Mouse (Mus musculus) central nervous system, embryonic 14 days (tissue): ENCODE results near the gene Nudt14. TPM values are rescaled to one million over a fixed set of nuclear protein-coding genes. Genes with fewer than 3 reads are reported as not detected.

Source experiments
- polyA plus RNA-seq: library from polyadenylated mRNA; depleted of rRNA; stranded (reverse); fragments of >200 nt; gene quantifications from 2 replicates; pipeline ENCODE4 v1.2.3, GENCODE M21; 2012; rRNA removed

Nudt14 gene
- 37.1 and 42.3 TPM in 2 replicates for polyA plus RNA-seq

DNA sequence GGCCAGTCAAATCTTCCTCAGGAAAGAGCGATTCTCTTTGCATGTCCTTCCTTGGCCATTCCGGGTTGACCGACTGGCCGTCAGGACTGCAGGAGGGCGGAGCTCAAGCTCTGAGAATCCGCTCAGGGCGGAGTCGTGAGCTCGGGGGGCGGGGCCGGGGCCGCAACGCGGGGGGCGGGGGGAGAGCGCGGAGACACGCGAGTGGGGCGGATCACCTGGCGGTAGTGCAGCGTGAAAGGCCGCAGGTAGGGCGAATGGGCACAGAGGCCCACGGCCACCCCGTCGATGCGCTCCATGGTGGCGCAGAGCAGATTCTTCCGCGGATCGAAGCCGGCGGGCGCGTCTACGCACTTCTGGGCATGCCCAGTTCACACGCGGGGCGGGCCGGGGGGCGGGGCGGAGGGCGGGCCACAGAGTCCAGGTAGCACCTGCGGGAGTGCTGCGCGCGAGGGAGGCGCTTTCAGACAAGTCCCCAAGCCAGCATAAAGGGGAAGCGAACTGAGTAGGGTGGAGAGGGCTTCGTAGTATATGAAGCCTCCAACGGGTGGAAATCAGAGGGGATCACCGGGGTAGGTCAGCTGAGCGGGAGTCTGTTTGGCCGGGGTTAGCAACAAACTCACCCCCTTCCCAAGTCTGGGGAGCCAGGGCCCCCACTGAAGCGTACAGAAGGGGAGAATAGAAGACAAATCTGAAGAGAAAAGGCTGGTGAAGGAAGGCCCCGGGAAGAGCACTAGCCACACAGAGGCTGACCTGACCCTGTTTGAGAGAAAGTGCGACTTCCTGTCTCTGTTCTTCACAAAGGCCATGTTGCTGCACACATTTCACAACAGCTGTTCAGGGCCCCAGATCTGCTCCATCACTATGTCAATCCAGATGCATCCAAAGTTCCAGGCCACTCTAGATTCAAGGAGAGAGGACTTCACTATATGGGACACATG, at the start of gene Nudt14:
Gene Nudt14 (minus strand): TSS at position 349 of the 938 bp plus-strand sequence.

DNA sequence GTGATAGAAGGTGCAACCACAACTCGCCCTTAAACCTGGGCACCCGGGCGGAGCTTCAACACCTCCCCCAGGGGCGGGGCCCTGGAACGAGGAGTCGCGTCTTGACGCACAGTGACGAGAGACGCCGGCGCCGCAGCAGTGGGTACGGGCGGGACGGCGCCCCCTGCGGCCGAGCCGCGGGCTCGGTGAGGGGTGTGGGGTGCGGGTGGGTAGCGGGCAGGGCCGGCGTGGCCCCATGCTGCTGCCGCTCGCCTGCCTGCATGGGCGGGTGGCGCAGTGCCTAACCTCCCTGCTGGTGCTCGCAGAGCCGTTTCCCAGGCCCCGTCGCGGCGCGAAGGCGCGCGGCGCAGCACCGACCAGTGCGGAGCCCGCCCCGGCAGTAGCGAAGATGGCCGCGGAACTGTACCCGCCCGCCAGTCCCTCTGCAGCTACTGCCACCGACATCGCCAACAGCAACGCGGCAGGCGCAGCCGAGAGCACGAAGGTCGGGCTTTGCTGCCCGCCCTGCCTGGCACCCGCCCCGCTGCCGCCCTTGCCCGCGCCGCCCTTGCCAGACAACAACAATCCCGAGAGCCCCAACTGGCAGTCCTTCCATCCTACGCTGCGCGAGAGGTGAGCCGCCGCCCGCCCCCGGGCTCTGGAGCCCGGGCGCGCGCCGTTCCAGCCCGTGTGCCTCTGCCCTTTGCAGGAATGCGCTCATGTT, 34.6 kb upstream of the Nudt14 start, which contains the start of gene Btbd6:
Gene Btbd6 (plus strand): TSS at position 112 of the 703 bp plus-strand sequence.

DNA sequence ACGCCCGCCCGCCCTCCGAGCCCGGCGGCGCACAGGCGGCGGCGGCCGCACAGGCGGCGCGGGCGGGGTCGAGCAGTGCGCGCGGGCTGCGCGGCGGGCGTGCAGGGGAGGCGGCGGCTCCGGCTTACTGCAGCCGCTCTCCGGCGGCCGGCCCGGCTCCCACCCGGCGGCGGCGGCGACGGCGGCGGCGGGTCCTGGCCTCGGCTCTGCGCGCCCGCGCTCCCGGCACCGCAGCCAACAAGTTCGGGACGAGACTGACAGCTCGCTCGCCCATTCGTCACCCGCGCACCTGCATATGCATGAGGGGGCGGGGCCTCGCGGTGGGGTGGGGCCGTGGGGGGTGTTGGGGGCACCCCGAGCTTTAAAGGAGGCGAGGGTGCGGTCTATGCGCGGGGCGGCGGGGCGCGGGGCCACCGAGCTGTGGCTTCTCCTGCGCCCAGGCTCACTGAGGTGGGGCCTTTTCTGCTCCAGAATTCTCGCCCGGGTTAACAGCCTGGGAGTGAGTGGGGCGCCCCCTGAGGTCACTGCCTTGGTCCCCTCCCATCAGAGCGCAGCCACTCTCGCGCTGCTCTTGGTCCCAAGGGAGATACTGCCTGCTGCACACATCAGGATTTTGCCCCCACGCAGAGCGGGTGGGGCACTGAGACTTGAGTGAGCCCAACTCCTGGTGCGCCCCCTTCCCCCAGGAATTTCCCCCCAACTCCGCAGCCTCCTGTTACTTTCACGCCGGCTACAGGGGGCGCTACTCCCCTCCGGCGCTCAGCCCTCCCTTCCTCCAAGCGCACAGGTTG, 12.2 kb downstream of the Nudt14 start, which contains the start of gene Jag2:
Gene Jag2 (minus strand): TSS at position 215 of the 791 bp plus-strand sequence.

Other genes with a start within 250 kb of the Nudt14 start
- 42.5 and 49.1 TPM in 2 replicates for gene Cep170b, start 221.7 kb downstream of the Nudt14 start, polyA plus RNA-seq
- gene Pld4, start 181.5 kb downstream of the Nudt14 start, polyA plus RNA-seq = 7.8 and 8.3 TPM in 2 replicates
- 1.8 and 3.9 TPM in 2 replicates for gene Ahnak2, start 139.5 kb downstream of the Nudt14 start, polyA plus RNA-seq
- 10.7 and 11.2 TPM in 2 replicates for gene Clba1, start 133.2 kb downstream of the Nudt14 start, polyA plus RNA-seq
- 55.2 and 60.5 TPM in 2 replicates for gene Cdca4, start 112.7 kb downstream of the Nudt14 start, polyA plus RNA-seq
- 0.16 and 0.20 TPM in 2 replicates for gene Gpr132, start 73.9 kb downstream of the Nudt14 start, polyA plus RNA-seq
- gene Jag2, start 12.3 kb downstream of the Nudt14 start, polyA plus RNA-seq = 44.5 and 56.0 TPM in 2 replicates
- 42.4 and 44.8 TPM in 2 replicates for gene Btbd6, start 34.4 kb upstream of the Nudt14 start, polyA plus RNA-seq
- 80.8 and 84.7 TPM in 2 replicates for gene Brf1, start 58.6 kb upstream of the Nudt14 start, polyA plus RNA-seq
- 74.1 and 81.7 TPM in 2 replicates for gene Pacs2, start 72.4 kb upstream of the Nudt14 start, polyA plus RNA-seq
- gene Tex22, start 132.4 kb upstream of the Nudt14 start, polyA plus RNA-seq = 0.27 and 0.34 TPM in 2 replicates
- gene Mta1, start 156.2 kb upstream of the Nudt14 start, polyA plus RNA-seq = 111 and 114 TPM in 2 replicates
- 250 and 289 TPM in 2 replicates for gene Crip2, start 198.1 kb upstream of the Nudt14 start, polyA plus RNA-seq
- 60.6 and 128 TPM in 2 replicates for gene Crip1, start 204.2 kb upstream of the Nudt14 start, polyA plus RNA-seq
- gene Tedc1, start 214.3 kb upstream of the Nudt14 start, polyA plus RNA-seq = 20.0 and 21.7 TPM in 2 replicates
- gene Tmem121, start 243.8 kb upstream of the Nudt14 start, polyA plus RNA-seq = 51.1 and 57.3 TPM in 2 replicates